Mouse (Mus musculus): ENCODE results near the gene Jph2. TPM values are rescaled to one million over a fixed set of nuclear protein-coding genes. Genes with fewer than 3 reads are reported as not detected.

Jph2 gene
- polyA plus RNA-seq, 1 experiment from 2014 or later, result 0.45 TPM

GRCm38 (mm10) chr2:163340263-163340662 lies 57.5 kb downstream of the Jph2 start:
- 25% methylated on average over 9 of the region's 9 CpGs for WGBS
- H3K27ac ChIP-seq (replicated peaks; ENCODE audit: low read depth, low read length), result no peak overlapping the region
- H3K36me3 ChIP-seq (ENCODE audit: control insufficient read depth, insufficient read depth, low read length), result no peaks in the 10 kb centered on the region
- H3K4me1 ChIP-seq (ENCODE audit: control insufficient read depth, insufficient read depth, low read length), result no peaks in the 10 kb centered on the region
- H3K9me3 ChIP-seq (ENCODE audit: control insufficient read depth, low read length), result no peaks in the 10 kb centered on the region
- ATAC-seq (ENCODE audit: insufficient number of reproducible peaks, low FRiP score, low TSS enrichment, low read depth), result no peak
- no peak overlapping the region for H3K9ac ChIP-seq (ENCODE audit: low read length)
- H3K27me3 ChIP-seq (ENCODE audit: control insufficient read depth, insufficient read depth, low read length), result peaks cover 49% of the 10 kb centered on the region
- no peak overlapping the region for H3K4me2 ChIP-seq (ENCODE audit: low read depth, severe bottlenecking)
- H3K4me3 ChIP-seq (ENCODE audit: low read depth, low read length), result no peak overlapping the region
- peak; percentile 87 for DNase-seq (ENCODE audit: low spot score)

GRCm38 (mm10) chr2:163332368-163333055 lies 65.3 kb downstream of the Jph2 start:
- Histone ChIP-seq H3K4me1 (ENCODE audit: control insufficient read depth, insufficient read depth, low read length) (no peaks in the 10 kb centered on the region), H3K9me3 (ENCODE audit: control insufficient read depth, low read length) (no peaks in the 10 kb centered on the region), H3K36me3 (ENCODE audit: control insufficient read depth, insufficient read depth, low read length) (no peaks in the 10 kb centered on the region), H3K27me3 (ENCODE audit: control insufficient read depth, insufficient read depth, low read length) (peaks cover 8% of the 10 kb centered on the region), H3K4me3 (ENCODE audit: low read depth, low read length) (no peak overlapping the region), H3K9ac (ENCODE audit: low read length) (no peak overlapping the region; the same call in 1 of the 2 replicates), H3K4me2 (ENCODE audit: low read depth, severe bottlenecking) (no peak overlapping the region), H3K27ac (replicated peaks; ENCODE audit: low read depth, low read length) (no peak overlapping the region)
- ATAC-seq (ENCODE audit: insufficient number of reproducible peaks, low FRiP score, low TSS enrichment, low read depth), result no peak
- WGBS, result 67% methylated on average over 13 of the region's 13 CpGs
- no peak for DNase-seq (ENCODE audit: low spot score)

GRCm38 (mm10) chr2:163331423-163331822 lies 66.4 kb downstream of the Jph2 start:
- H3K27me3 ChIP-seq (ENCODE audit: control insufficient read depth, insufficient read depth, low read length), result no peaks in the 10 kb centered on the region
- no peak overlapping the region for H3K27ac ChIP-seq (replicated peaks; ENCODE audit: low read depth, low read length)
- WGBS, result 83% methylated on average over 6 of the region's 6 CpGs
- H3K9me3 ChIP-seq (ENCODE audit: control insufficient read depth, low read length), result no peaks in the 10 kb centered on the region
- H3K4me3 ChIP-seq (ENCODE audit: low read depth, low read length), result no peak overlapping the region
- ATAC-seq (ENCODE audit: insufficient number of reproducible peaks, low FRiP score, low TSS enrichment, low read depth) (no peak), DNase-seq (ENCODE audit: low spot score) (no peak)
- no peaks in the 10 kb centered on the region for H3K4me1 ChIP-seq (ENCODE audit: control insufficient read depth, insufficient read depth, low read length)
- no peak overlapping the region for H3K9ac ChIP-seq (ENCODE audit: low read length)
- no peak overlapping the region for H3K4me2 ChIP-seq (ENCODE audit: low read depth, severe bottlenecking)
- H3K36me3 ChIP-seq (ENCODE audit: control insufficient read depth, insufficient read depth, low read length), result no peaks in the 10 kb centered on the region

- DNase-seq (ENCODE audit: low spot score), result peak; percentile 52
These were observed 67.1 kb downstream of the Jph2 start for GRCm38 (mm10) chr2:163330742-163331141.

DNA sequence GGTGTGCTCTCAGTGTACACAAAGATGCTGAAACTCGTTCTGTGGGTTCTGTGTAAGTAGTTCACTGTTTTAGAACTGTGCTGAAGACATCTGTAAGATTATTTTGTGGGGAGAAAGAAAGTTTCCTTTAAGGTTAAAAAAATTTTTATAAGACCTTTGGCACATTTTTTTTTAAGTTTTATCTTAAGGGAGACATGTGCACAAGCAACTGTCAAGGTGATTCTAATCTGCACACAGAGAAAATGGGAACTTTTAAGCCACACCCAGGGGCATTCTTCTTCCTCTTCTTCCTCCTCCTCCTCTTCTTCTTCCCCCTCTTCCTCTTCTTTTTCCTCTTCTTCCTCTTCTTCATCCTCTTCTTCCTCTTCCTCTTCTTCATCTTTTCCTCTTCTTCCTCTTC lies 74.6 kb downstream of the Jph2 start:
- 0 out of 2 replicates have a peak, but pooled peaks cover 5% of the 10 kb centered on the region for H3K27me3 ChIP-seq (ENCODE audit: control insufficient read depth, insufficient read depth, low read length)
- ATAC-seq (ENCODE audit: insufficient number of reproducible peaks, low FRiP score, low TSS enrichment, low read depth) (no peak), DNase-seq (ENCODE audit: low spot score) (no peak)
- H3K9ac ChIP-seq (ENCODE audit: low read length), result no peak overlapping the region
- H3K9me3 ChIP-seq (ENCODE audit: control insufficient read depth, low read length), result no peaks in the 10 kb centered on the region
- WGBS, result 36% methylated on average over 1 of the region's 1 CpGs
- no peaks in the 10 kb centered on the region for H3K4me1 ChIP-seq (ENCODE audit: control insufficient read depth, insufficient read depth, low read length)
- H3K4me3 ChIP-seq (ENCODE audit: low read depth, low read length), result no peak overlapping the region
- no peaks in the 10 kb centered on the region for H3K36me3 ChIP-seq (ENCODE audit: control insufficient read depth, insufficient read depth, low read length)
- no peak overlapping the region for H3K4me2 ChIP-seq (ENCODE audit: low read depth, severe bottlenecking)
- H3K27ac ChIP-seq (replicated peaks; ENCODE audit: low read depth, low read length), result no peak overlapping the region

More at GRCm38 (mm10) chr2:163330742-163331141, 67.1 kb downstream of the Jph2 start:
- Histone ChIP-seq H3K4me2 (ENCODE audit: low read depth, severe bottlenecking) (no peak overlapping the region), H3K9me3 (ENCODE audit: control insufficient read depth, low read length) (no peaks in the 10 kb centered on the region), H3K4me3 (ENCODE audit: low read depth, low read length) (no peak overlapping the region), H3K27me3 (ENCODE audit: control insufficient read depth, insufficient read depth, low read length) (no peaks in the 10 kb centered on the region), H3K27ac (replicated peaks; ENCODE audit: low read depth, low read length) (no peak overlapping the region), H3K36me3 (ENCODE audit: control insufficient read depth, insufficient read depth, low read length) (no peaks in the 10 kb centered on the region), H3K9ac (ENCODE audit: low read length) (no peak overlapping the region), H3K4me1 (ENCODE audit: control insufficient read depth, insufficient read depth, low read length) (no peaks in the 10 kb centered on the region)
- 27% methylated on average over 7 of the region's 7 CpGs for WGBS
- ATAC-seq (ENCODE audit: insufficient number of reproducible peaks, low FRiP score, low TSS enrichment, low read depth), result no peak

- DNase-seq (ENCODE audit: low spot score) (no peak), ATAC-seq (ENCODE audit: insufficient number of reproducible peaks, low FRiP score, low TSS enrichment, low read depth) (no peak)
- Histone ChIP-seq H3K36me3 (ENCODE audit: control insufficient read depth, insufficient read depth, low read length) (no peaks in the 10 kb centered on the region), H3K4me3 (ENCODE audit: low read depth, low read length) (no peak overlapping the region), H3K9me3 (ENCODE audit: control insufficient read depth, low read length) (no peaks in the 10 kb centered on the region), H3K9ac (ENCODE audit: low read length) (no peak overlapping the region), H3K4me1 (ENCODE audit: control insufficient read depth, insufficient read depth, low read length) (no peaks in the 10 kb centered on the region), H3K4me2 (ENCODE audit: low read depth, severe bottlenecking) (no peak overlapping the region), H3K27ac (replicated peaks; ENCODE audit: low read depth, low read length) (no peak overlapping the region), H3K27me3 (ENCODE audit: control insufficient read depth, insufficient read depth, low read length) (0 out of 2 replicates have a peak, but pooled peaks cover 5% of the 10 kb centered on the region)
- 81% methylated on average over 3 of the region's 3 CpGs for WGBS
These were observed 79.0 kb downstream of the Jph2 start for GRCm38 (mm10) chr2:163318777-163319176.

DNA sequence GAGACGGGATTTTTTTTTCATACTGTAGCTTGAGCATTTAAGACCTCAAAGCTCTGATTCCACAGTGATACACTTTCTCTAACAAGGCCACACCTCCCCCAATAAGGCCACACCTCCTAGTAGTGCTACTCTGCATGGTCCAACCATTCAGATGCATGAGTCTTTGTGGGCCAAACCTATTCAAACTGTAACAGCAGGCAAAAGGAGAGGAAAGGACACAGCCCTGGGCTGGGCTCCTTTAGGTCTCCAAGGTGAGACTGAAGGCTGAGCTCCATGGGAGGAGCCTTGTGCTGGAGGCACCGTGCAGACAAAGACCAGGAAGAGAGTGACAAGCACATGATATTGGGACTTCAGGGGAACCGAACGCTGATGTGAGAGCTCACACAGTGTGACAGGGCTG lies 80.5 kb downstream of the Jph2 start:
- DNase-seq (ENCODE audit: low spot score), result no peak
- no peak overlapping the region for H3K4me2 ChIP-seq (ENCODE audit: low read depth, severe bottlenecking)
- H3K4me1 ChIP-seq (ENCODE audit: control insufficient read depth, insufficient read depth, low read length), result no peaks in the 10 kb centered on the region
- no peak overlapping the region for H3K27ac ChIP-seq (replicated peaks; ENCODE audit: low read depth, low read length)
- ATAC-seq (ENCODE audit: insufficient number of reproducible peaks, low FRiP score, low TSS enrichment, low read depth), result no peak
- H3K27me3 ChIP-seq (ENCODE audit: control insufficient read depth, insufficient read depth, low read length), result 0 out of 2 replicates have a peak, but pooled peaks cover 2% of the 10 kb centered on the region
- no peaks in the 10 kb centered on the region for H3K9me3 ChIP-seq (ENCODE audit: control insufficient read depth, low read length)
- WGBS, result 77% methylated on average over 4 of the region's 4 CpGs
- no peaks in the 10 kb centered on the region for H3K36me3 ChIP-seq (ENCODE audit: control insufficient read depth, insufficient read depth, low read length)
- H3K4me3 ChIP-seq (ENCODE audit: low read depth, low read length), result no peak overlapping the region
- H3K9ac ChIP-seq (ENCODE audit: low read length), result no peak overlapping the region

DNA sequence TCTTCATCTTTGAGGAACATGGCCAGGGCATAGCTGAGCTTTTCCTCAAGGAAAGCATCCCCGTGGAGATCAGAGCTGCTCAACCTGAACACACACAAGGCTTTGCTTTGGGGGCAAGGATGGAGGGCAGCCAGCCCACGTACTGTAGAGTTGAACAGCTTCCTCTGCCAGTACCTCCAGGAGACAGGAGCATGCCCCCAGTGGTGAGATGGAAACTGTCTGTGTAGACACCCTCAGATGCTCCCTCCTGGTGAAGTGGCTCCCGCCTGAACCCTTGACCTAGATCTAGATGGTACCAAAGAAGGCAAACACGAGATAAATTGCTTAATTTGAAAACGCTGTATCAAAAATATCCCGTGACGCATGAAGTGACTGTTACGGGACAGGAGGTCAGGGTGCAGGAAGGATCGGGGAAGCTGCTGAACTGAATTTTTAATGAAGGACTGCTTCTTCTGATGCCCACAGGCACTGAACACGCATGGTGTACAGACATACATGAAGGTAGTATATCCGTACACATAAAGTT lies 87.6 kb downstream of the Jph2 start:
- Histone ChIP-seq H3K4me2 (ENCODE audit: low read depth, severe bottlenecking) (no peak overlapping the region), H3K9ac (ENCODE audit: low read length) (no peak overlapping the region), H3K4me3 (ENCODE audit: low read depth, low read length) (no peak overlapping the region), H3K27ac (replicated peaks; ENCODE audit: low read depth, low read length) (no peak overlapping the region), H3K9me3 (ENCODE audit: control insufficient read depth, low read length) (no peaks in the 10 kb centered on the region), H3K36me3 (ENCODE audit: control insufficient read depth, insufficient read depth, low read length) (no peaks in the 10 kb centered on the region), H3K4me1 (ENCODE audit: control insufficient read depth, insufficient read depth, low read length) (no peaks in the 10 kb centered on the region), H3K27me3 (ENCODE audit: control insufficient read depth, insufficient read depth, low read length) (no peaks in the 10 kb centered on the region)
- ATAC-seq (ENCODE audit: insufficient number of reproducible peaks, low FRiP score, low TSS enrichment, low read depth) (no peak), DNase-seq (ENCODE audit: low spot score) (no peak)
- WGBS, result 76% methylated on average over 11 of the region's 11 CpGs

Measured in limb, embryonic 11.5 days (tissue).